Mouse (Mus musculus): ENCODE results near the gene Ren1.

- TF ChIP-seq CTCF (IDR thresholded peaks at IDR 0.05): peak; percentile 33; the same call in 1 of the 2 replicates
- TF ChIP-seq EP300 (IDR thresholded peaks at IDR 0.05): no peak
Observed at GRCm38 (mm10) chr1:133327094-133327493, 23.2 kb upstream of the Ren1 start.
